Mouse (Mus musculus): Measurements from ENCODE around the gene Wbp4. TPM values are rescaled to one million over a fixed set of nuclear protein-coding genes. Genes with fewer than 3 reads are reported as not detected.
"Not testable (repeated sequence)": the region's sequence is repeated elsewhere in the genome, so short reads cannot be mapped to it uniquely, and the experiment has no call there.

Gene Wbp4
- total RNA-seq (2014; fragmentation: Nextera tagmentation) (26.9 and 33.8 TPM in 2 replicates), total RNA-seq (2017) (57.3 and 94.9 TPM in 2 replicates)

DNA sequence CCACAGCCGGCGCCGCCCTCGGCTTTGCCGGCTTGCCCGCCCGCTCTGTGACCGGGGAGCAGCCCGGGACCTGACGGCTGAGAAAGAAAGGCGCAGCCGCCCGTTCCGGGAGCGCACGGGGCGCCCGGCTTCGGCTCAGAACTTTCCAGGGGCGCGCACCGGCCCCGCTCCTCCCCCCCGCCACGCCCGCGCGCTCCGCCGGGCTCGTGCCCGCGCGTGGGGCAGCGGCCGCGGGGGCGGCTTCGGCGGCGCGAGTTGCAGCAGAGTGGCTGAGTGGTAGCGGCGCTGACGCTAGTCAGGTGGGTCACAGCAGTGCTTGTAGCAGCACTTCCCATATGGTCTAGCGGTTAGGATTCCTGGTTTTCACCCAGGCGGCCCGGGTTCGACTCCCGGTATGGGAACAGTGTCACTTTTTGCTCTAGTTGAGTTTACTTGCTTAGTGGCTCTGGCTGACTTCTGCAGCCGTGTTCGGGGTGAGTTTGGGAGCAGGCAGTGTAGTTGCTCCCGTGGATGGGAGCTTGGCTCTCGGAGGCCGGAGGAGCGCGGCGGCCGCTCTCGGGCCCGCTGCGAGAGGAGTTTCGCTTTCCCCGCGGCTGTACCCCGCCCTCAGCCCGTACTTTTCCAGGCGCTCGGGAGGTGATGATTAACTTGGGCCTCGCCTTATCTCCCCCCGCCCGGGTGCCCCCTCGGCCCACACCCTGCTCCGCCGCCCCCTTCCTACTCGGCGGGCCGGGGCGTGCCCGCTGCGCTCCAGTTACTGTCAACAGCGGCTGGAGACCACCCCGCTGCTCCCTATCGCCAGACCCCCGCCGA is at the start of gene Wbp4:
TSS of gene Wbp4 (minus strand) at position 182 of the 813 bp plus-strand sequence.
- peak; percentile 77 for ATAC-seq (replicated peaks; ENCODE audit: low FRiP score, low TSS enrichment, poor library complexity, severe bottlenecking)

DNA sequence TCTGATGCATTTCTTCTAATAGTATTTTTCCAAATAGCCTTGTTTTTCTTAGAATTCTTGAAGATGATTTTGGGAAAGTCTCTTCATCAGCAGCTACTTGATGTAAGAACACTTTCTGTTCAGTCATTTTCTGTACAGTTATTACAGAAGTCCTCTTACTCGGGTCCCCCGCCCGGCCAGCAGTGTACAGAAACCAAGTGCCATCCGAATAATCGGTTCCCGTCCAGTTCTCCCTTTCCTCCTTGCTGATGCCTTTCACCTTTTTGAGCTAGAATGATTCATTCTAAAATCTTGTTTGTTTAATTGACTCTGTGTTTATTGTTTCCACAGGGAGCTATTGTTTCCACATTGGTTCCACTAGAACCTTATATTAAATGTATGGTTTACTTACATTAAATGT is 49.4 kb upstream of the Wbp4 start:
- no peak for ATAC-seq (replicated peaks; ENCODE audit: low FRiP score, low TSS enrichment, poor library complexity, severe bottlenecking)

DNA sequence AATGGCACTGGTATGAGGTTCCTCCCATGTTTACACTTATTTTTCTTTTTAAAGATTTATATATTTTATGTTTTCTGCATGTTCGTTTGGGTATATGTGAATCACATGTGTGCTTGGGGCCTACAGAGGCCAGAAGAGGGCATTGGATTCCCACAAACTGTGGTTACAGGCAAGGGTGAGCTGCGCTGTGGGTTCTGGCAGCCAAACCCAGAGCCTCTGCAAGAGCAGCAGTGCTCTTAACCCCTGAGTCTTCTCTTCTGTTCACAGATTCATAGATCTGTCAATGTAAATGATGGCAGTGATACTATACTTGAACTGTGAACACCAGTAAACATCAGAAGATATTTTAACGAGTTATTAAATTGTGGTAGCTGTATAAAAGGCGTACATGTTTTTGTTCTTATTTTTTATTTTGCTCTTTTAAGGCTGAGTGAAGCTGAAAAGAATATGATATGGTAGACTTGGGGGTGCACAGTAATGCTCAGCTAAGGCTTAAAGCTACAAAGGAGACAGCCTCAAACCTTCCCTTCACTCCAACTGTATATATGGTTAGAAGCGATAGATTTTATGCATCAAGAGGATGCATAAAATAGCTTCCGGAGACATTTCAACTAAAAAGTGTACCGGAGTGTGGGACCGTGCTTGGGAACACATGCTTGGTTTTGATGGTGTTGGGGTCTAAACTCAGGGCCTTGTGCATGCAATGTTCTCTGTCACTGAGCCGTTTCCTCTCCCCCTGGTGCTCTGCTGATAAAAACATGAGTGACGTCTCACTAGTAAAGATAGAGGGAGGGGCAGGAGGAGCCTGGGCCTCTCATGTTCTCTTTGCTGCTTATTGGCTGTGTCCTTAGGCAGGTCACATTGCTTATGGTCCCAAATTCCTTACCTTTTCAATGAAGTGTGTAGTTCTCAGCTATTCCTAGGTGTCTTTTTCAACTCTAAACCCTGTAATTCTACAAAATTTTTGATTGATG is 48.5 kb upstream of the Wbp4 start:
- ATAC-seq (replicated peaks; ENCODE audit: low FRiP score, low TSS enrichment, poor library complexity, severe bottlenecking): peak; percentile 95

DNA sequence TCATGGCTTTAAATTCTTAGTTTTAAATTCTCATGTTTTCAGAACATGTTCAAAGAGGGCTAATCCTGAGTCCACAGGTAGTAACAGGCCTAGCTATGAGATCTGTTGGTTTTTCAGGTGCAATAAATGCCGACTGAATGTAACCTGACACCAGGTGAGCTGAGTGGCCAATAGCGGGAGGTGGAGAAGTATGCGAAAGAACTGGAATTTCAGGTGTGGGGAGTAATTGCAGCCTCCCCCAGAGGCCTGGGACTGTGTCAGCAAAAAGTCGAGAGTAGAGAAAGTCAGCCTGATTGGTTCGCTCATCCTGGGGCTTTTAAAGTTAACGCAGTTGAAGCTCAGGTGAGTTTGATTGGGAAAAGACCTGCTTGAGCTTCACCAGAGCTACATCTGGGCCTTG is 46.4 kb upstream of the Wbp4 start:
- ATAC-seq (replicated peaks; ENCODE audit: low FRiP score, low TSS enrichment, poor library complexity, severe bottlenecking): no peak

DNA sequence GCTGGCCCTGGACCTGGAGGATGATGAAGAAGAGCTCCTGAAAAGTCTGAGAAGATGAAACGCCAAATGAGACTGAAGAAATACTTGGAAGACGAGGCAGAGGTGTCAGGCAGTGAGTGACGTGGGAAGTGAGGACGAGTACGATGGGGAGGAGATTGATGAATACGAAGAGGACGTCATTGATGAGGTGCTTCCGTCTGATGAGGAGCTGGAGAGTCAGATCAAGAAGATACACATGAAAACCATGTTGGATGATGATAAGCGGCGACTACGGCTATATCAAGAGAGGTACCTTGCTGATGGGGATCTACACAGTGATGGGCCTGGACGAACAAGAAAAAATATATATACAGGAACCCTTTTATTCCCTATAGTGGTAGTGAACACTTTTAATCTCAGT is 44.8 kb upstream of the Wbp4 start:
- ATAC-seq (replicated peaks; ENCODE audit: low FRiP score, low TSS enrichment, poor library complexity, severe bottlenecking): not testable (repeated sequence)

DNA sequence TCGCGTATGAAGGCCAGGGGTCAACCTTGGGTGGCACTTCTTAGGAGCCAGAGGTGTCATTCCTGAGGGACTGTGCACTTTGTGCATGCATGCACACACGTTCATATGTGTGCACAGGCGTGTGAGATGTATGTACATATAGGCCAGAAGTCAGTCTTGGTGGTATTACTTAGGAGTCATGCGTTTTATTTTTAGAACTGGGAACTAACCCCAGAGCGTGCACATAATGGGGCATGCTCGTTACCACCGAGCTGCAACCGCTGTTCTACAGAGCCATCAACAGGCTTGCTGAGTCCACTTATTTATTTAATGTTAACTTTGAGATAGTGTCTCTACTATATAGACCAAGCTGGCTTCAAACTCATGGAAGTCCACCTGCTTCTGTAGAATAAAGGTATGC is 41.1 kb upstream of the Wbp4 start:
- no peak for ATAC-seq (replicated peaks; ENCODE audit: low FRiP score, low TSS enrichment, poor library complexity, severe bottlenecking)

DNA sequence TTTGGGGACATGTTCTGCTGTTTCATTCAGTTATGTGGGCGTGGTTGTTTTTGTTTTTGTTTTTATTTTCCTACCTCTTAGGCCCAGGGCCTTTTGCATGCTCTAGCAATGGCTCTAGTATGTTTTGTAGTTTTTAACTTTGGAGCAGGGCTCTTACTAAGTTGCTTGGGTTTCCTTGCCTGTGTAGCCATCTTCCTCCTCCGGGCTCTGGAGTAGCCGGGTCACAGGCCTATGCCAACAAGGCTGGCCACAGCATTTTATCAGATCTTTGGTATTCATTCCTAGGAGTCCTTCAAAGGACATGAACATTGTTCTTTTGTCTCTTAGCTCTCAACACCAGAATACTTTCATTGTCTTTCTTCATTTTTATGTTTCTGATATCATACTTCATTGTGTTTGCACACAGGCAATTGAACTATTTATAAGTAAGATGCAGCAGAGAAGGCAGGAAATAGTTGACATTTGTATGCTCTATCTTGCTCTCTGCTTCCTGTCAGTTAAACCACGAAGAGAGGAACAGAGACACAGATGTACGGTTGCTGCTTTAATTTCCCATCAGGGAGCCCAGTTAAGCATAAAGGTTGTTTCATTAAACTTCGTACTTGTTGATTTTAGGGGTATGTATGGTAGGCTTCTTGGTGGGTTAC is 40.3 kb upstream of the Wbp4 start:
- ATAC-seq (replicated peaks; ENCODE audit: low FRiP score, low TSS enrichment, poor library complexity, severe bottlenecking): peak; percentile 26; the same call in 1 of the 2 replicates

DNA sequence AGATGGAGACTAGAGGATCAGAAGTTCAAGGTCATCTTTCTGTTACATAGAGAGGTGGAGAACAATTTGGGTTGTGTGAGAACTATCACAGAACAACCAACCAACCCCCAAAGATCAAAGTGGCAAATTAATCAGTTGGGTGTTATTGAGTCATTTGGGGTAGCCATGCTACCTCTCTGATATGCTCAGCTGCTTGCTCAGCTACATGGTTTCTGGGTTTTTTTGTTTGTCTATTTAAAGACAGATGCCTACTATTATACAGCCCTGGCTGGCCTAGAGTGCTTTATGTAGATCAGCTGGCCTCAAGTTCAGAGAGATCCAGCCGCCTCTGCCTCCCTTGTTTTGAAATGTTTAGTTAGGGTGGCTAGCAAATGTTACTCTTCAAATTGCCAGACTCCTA is 39.7 kb upstream of the Wbp4 start:
- ATAC-seq (replicated peaks; ENCODE audit: low FRiP score, low TSS enrichment, poor library complexity, severe bottlenecking): peak; percentile 10; the same call in 1 of the 2 replicates

DNA sequence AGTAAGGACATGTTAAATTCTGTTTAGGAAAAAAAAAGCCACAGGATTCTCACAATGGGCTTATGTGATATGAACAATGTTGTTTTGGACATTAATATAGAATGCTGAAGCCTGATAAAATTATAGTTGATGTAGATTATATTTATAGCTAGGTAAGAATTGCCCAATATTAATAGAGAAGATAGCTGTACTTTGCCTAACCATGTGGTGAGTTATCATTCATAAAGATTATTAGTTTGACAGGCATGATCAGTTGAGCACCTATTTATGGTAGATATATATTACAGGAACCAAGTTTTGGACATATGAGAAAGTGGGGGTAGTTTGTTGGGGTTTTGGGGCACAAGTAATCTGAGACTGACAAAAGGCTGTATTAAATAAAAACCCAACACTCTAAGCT is 39.3 kb upstream of the Wbp4 start:
- no peak for ATAC-seq (replicated peaks; ENCODE audit: low FRiP score, low TSS enrichment, poor library complexity, severe bottlenecking)

DNA sequence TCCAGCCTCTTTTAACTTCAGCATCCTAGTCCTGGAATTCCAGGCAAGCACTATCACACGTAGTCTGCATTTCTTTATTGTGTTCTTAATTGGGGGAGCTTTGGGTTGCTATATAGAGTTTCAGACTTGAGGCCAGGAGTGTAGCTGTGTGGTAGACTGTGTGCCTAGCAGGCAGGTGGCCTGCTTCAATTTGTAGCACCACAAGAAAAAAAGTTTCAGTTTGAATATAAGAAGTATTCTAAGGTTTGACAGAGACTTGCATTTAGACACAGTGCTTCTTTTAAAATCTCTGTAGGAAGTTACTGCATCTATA is 38.3 kb upstream of the Wbp4 start:
- ATAC-seq (replicated peaks; ENCODE audit: low FRiP score, low TSS enrichment, poor library complexity, severe bottlenecking): no peak

DNA sequence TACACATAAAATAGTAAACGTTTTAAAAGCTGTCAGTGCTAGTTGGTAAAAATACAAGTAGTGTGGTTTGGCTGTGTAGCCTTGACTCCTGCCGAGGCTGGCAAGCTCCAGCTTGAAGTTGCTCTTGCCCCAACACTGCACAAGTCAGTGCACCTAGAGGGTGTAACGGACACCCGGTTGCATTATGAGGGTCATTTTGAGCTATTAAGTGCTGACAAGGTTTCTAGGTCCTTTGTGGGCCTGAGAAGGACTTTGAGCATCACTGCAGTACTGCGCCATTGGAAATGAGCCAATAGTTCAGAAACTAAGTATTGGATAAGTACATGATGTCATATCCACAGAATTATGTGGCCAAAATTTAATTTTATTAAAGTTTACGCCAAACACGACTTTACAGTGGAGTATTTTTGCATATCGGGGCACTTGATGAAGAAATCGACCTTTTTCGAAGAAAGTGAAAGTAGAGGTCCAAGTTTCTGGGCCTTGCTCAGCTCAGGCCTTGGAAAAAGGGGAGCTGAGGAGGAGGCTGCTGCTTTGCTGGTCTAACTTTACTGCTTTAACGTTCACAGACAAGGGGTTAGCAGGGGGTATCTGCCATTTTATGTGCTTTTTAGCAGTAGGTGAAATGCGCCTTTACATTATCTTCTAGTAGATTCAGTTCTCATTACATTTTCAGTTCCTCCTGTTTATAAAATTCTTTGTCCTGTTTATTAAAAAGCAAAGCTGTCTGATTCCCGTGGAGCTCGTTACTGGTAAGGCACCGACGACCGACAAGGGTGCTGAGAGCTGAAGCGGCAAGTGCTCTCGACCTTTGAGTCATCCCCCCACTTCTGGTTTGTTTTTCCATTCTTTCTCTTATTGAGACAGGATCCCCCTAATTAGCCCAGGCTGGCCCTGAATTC is 37.7 kb upstream of the Wbp4 start:
- ATAC-seq (replicated peaks; ENCODE audit: low FRiP score, low TSS enrichment, poor library complexity, severe bottlenecking): peak; percentile 23; the same call in 1 of the 2 replicates

DNA sequence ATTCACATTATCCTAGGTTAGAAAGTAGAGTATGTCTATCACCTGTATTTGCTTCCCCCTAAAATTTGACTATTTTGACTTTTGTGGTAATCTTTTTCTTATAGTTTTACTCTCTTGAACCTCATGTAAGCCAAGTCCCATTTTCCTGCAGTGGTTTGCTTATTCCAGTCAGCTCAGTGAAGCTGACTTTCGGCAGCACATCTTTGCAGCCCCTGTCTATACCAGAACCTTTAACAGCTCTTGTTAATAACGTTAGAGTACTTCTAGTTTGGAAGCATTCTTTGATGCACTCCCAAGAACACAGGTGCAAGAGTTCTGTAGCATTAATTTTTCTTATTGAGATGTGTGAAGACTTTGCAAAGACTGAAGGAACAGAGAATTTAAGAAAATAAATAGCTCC is 36.8 kb upstream of the Wbp4 start:
- ATAC-seq (replicated peaks; ENCODE audit: low FRiP score, low TSS enrichment, poor library complexity, severe bottlenecking): no peak

DNA sequence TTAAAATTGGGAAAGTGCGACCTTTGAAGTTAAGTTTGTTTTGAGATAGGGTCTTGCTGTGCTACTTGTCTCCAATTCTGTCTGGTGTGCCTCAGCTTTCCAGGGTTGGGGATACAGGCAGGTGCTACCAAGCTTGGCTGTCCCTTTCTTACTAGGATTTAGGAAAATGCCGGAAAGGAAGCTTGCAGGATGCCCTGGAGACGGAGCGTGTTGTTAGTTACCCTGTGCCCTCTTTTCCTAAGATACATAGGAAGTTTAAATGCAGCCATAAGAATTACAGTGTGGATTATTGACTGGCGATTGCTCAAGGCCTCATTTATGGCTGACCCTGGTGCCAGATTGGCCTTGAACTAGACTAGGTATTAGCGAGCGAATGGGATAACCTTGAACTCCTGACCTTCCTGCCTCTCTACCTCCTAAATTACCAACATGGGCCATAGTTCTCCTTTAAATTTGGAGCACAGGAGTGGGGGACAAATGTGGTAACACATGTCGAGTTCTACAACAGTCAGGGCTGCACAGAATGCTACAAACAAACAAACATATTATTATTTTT is 35.9 kb upstream of the Wbp4 start:
- no peak for ATAC-seq (replicated peaks; ENCODE audit: low FRiP score, low TSS enrichment, poor library complexity, severe bottlenecking)

DNA sequence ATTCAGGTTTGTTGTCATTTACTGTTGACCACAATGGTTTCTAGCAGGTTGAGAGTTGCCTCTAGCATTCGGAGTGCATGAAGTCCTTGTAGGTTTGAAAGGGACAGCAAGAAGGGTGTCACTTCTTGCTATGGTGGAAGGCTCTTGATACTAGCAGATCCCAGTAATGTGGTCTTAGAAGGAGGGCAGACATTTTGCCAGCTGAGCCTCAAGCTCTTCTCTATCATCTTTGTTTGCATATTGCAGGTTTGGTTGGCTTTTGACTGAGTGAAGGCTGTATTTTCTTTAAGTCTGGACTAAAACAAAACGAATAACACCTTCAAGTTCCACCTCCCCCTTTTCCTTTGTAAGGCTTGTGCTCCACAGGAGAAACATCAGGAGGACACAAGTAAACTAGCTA is 35.4 kb upstream of the Wbp4 start:
- no peak for ATAC-seq (replicated peaks; ENCODE audit: low FRiP score, low TSS enrichment, poor library complexity, severe bottlenecking)

DNA sequence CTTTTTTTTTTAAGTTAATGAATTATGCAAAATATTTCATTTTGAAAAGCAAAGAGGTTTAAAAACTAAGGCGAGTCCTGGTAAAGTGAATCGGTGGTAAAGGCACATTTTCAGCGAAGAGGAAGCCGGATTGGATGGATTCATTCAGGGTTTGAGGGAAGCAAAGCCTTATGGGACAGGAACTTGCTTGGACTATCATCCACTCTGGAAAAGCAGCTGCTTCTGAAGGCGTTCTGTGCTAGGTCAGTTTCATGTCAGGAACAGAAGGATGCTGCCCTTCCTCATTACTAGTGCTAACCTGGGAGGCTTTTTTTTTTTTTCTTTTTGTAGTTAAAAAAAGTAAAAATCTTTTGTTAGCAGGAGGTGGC is 34.9 kb upstream of the Wbp4 start:
- ATAC-seq (replicated peaks; ENCODE audit: low FRiP score, low TSS enrichment, poor library complexity, severe bottlenecking): no peak

DNA sequence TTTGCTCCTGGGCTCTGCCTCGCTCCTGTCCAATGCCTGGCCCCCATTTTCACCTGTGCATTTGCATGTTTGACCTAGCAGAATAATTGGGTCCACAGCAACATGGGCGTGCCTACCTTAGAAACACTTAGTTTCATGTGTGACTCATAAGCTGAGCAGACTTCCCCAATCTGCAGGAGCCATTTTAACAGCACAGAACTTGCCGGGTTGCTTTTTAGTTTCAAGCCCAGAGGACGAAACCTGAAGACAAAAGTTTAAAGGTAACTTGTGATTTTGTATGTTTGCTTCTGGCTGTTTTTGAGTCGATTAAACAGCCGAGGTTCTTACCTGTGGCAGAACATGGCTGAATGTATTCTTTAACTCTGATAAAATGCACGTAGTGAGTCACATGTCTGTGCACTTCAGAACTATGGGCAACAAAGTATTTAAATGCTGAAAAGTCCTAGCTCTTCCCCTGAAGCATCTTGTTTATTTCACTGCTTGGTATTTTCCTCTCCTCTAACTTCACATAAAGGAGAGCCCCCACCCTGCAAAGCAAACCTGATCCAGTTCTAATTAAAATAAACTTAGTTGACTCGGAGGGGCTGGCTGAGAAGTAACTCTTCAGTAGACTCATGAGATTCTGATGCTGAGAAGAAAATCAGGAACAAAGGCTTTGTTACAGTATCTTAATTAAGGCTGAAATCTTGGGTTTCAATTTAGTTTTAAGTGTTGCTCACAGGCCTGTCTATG is 34.4 kb upstream of the Wbp4 start:
- peak; percentile 74 for ATAC-seq (replicated peaks; ENCODE audit: low FRiP score, low TSS enrichment, poor library complexity, severe bottlenecking)

DNA sequence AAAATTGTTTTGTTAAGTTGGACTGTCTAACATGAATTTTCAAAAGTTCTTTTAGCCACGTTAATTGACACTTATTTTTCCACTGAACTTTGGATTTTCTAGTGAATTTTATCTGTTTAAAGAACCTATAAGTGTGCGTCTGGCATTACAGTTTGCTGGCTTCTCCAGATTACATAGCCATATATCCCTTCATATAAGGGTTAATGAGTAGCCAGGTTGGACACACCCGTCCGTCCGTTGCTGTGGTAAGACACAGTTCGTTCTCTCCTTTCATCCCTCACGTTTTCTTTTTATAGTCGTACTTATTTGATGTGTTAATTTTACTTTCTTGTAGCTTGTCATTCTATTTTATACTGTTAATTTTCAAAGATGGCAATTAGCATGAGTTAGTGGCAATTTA is 33.8 kb upstream of the Wbp4 start:
- peak; percentile 41; the same call in 1 of the 2 replicates for ATAC-seq (replicated peaks; ENCODE audit: low FRiP score, low TSS enrichment, poor library complexity, severe bottlenecking)

DNA sequence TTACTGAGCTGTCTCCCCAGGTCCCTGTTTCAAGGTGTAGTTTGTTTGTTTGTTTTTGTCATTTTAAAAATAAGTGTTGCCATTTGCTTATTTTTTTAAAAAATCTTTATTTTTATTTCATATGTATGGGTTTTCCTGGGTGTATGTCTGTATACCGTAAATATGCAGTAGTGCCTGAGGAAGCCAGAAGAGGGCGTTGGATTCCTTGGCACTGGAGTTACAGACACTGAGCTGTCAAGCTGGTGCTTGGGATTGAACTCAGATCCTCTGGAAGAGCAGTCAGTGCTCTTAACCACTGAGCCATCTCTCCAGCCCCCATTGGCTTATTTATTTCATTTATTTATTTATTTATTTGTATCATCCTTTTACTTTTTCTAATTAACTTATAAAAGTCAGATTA is 32.6 kb upstream of the Wbp4 start:
- no peak for ATAC-seq (replicated peaks; ENCODE audit: low FRiP score, low TSS enrichment, poor library complexity, severe bottlenecking)

Measured in megakaryocyte-erythroid progenitor cell, adult 5-6 weeks (primary cell).